Mouse (Mus musculus): ENCODE data around the gene Pou5f1.
A peak's percentile ranks its signal among the peaks of the same experiment; 100 is the strongest.

GRCm38 (mm10) chr17:35534343-35534742 is 28.5 kb downstream of the Pou5f1 start:
- TF ChIP-seq POLR2A (IDR thresholded peaks at IDR 0.05; ENCODE audit: control insufficient read depth, extremely low read depth, insufficient read depth, low read length, poor library complexity), result no peak
- TF ChIP-seq CTCF (IDR thresholded peaks at IDR 0.05; ENCODE audit: borderline replicate concordance, control insufficient read depth, extremely low read depth, insufficient read depth, low read length, poor library complexity), result peak; percentile 19; the same call in 1 of the 2 replicates
